Mouse (Mus musculus) heart, embryonic 13.5 days (tissue): Measurements from ENCODE around the gene Peg3. TPM values are rescaled to one million over a fixed set of nuclear protein-coding genes. Genes with fewer than 3 reads are reported as not detected.

ENCODE experiments used
- polyA plus RNA-seq: library from polyadenylated mRNA; unstranded; fragments of >200 nt; fragmentation: Nextera tagmentation; extraction: Ambion mirVana; gene quantifications from 2 replicates; pipeline ENCODE4 v1.2.1, GENCODE M21; 2015

The Peg3 gene
- polyA plus RNA-seq, 1 experiment from 2014 or later: 106 TPM

Other genes starting within 250 kb of the Peg3 start
- gene Olfr5, start 243.5 kb downstream of the Peg3 start, polyA plus RNA-seq: not detected in 2 replicates
- gene Olfr1347, start 230.7 kb downstream of the Peg3 start, polyA plus RNA-seq: not detected in 2 replicates
- not detected in 2 replicates for gene Olfr1348, start 221.7 kb downstream of the Peg3 start, polyA plus RNA-seq
- gene Olfr1349, start 207.5 kb downstream of the Peg3 start, polyA plus RNA-seq: not detected in 2 replicates
- gene Olfr1350, start 165.6 kb downstream of the Peg3 start, polyA plus RNA-seq: not detected in 2 replicates
- 8.3 and 9.0 TPM in 2 replicates for gene Zim1, start 34.0 kb downstream of the Peg3 start, polyA plus RNA-seq
- gene Usp29, start 147 bp upstream of the Peg3 start, polyA plus RNA-seq: 7.4 and 7.8 TPM in 2 replicates